Mouse (Mus musculus) layer of hippocampus, adult 18-20 months (tissue): ENCODE results near the gene Rer1. TPM values are rescaled to one million over a fixed set of nuclear protein-coding genes. Genes with fewer than 3 reads are reported as not detected.

ENCODE experiments used
- DNase-seq, 2 experiments: peaks; one replicate each; pipeline ENCODE4 v3.0.0; 2022; ENCODE audit warnings: low spot score in 2 of 2
- total RNA-seq, 2 experiments: library from RNA; stranded (reverse); gene quantifications; 2 replicates each; pipeline ENCODE4 v1.2.3; 2021

The Rer1 gene
- total RNA-seq, 2 experiments from 2014 or later, result 63.4 to 65.5 TPM

DNA sequence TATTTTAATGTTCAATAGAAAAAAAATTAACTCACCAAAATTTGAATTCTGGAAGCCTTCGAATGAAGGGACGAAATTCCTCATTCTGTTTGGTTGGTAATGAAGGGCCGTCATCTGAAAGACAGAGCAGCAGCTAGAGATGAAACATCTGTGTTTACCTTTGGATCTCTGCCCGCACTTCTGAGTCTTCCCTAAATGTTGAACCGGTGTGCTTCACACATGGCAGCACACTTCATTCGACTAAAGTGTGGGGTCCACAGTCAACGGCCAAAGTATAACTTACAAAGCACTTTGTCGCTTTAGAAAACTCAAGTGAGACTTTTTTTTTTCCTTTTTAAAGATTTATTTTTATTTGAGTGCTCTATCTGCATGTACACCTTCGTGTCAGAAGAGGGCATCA lies 9.5 kb downstream of the Rer1 start:
- no peak for DNase-seq

DNA sequence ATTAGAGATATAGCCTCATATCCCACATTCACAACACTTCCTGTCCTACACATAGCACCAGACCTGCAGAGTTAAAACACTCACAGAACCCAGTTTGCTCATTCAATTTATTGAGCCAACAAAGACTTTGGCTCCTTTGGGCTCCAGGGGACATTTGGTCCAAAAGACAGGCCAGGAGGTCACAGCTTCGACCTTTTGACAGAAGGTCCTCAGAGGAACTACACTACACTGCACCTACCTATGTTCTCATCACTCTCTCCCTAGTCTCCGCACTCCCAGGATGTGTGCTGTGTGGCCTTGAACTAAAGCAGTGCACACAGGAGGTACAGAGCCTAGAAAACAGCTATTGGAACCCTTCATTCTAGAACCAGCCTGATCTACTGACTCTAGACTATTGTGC lies 10.4 kb downstream of the Rer1 start:
- no peak for DNase-seq

DNA sequence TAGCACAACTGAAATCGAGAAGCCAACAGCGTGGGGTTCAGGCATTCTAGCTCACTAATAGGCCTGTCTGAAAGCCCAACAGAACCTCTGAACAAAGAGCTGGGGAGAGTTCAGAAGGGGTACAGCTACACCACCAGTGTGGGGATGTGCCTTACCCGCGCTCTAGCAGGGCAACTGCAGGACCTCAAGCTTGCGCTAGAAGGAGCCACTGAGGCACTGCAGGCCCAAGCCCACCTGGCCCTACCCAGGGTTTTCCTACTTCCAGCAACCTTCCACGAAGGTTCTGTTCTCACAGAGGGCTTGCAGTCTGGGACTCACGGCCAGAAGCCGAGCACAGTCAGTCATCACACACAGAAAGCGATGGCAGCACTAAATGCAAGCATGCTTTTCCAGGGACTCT lies 11.0 kb downstream of the Rer1 start:
- no peak for DNase-seq

DNA sequence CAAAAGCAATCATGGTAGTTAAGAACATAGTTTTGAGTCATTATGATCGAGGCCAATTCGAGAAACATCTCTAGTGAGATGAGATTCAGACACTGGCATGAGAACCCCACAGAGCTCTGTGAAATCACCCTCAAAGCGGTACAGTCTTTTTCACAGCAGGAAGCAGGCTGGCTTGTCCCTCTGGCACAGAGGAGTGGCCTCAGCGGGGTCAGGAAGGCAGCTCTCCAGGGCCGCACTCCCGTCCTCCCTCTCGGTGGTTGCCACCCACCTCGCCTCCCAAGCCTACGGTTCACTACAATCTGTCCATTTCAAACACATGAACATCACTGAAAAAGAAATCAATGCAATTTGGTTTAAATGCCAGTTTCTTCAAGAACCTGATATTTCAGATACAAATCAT lies 11.8 kb downstream of the Rer1 start:
- DNase-seq, result no peak

DNA sequence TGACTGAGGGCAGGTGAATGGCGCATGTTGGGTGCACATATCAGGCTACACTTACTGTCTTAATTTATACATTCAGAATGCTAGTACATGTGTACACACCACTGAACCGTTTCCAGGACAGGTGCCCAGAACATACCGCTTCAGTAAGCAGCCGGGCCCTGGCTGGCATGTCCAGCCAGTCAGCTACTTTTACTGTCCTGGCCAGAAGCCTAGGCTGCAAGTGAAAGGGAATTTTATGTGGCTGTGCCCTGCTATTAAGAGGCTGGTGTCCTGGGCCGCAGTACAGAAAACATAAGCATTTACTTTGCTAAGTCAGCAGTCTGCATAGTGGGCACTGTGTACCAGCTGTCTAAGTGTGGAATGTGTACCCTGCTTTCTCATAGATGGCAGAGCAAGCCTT lies 15.3 kb downstream of the Rer1 start:
- no peak for DNase-seq

DNA sequence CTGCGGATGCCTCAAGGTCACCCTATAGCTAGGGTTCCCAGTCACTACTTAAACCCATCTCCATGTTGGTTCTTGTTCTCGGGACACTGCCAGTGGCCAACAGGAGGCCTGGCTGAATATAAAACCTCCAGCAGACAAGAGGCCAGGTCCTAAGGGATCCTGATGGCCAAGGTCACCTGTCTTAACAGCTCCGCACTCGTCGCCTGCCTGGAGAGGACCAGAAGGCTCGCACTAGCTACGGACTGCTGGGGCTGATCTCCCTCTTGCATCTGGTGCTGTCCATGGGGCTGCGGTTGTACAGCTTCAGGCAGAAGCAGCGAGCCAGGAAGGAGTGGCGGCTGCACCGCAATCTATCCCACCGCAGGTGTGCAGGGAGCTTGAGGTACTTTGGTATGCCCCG lies 16.0 kb downstream of the Rer1 start:
- DNase-seq, result no peak

DNA sequence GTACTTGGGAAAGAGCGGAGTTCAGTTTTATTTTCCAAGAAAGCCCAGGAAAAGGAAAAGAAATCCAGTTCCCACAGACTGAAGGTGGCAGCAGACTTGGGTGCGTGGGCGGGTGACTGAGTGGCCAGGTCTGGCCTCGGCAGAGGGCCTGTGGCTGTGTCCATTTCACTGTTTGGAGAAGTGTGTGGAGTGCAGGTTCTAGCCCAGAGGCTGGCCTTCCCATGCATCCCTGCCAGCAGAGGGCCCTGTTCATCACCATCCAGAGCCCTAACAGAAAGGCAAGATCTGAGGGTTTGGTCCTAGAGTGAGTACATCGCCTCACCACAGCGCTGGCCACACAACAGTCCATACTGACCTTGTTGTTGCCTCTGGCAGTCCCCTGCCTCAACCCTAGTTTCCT lies 17.0 kb downstream of the Rer1 start:
- peak in 1 of 2 experiments; percentile 46 for DNase-seq

DNA sequence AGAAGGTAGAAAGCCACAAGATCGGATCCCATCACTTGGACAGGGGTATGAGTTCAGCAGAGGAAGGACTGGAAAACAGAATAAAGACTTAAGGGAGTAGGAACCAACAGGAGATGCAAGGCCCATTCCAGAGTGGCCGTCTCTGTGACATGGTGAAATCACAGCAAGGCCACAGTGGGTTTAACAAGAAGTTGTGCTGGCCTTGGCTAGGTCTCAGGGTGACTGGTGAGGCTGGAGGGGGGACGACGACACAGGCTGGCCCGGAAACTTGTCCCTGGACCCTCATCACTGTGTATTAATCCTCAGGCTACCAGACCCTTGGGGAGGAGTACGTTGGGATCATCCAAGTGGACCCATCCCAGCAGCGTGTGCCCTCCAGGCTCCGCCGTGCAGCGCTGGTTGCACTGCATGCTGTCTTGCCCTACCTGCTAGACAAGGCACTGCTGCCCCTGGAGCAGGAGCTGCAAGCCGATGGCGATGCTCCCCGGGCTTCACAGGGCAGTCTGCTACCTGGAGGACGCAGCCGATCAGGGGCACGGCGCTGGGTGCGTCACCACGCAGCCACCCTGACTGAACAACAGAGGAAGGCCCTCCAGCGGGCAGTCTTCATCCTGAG lies 17.7 kb downstream of the Rer1 start:
- no peak for DNase-seq

DNA sequence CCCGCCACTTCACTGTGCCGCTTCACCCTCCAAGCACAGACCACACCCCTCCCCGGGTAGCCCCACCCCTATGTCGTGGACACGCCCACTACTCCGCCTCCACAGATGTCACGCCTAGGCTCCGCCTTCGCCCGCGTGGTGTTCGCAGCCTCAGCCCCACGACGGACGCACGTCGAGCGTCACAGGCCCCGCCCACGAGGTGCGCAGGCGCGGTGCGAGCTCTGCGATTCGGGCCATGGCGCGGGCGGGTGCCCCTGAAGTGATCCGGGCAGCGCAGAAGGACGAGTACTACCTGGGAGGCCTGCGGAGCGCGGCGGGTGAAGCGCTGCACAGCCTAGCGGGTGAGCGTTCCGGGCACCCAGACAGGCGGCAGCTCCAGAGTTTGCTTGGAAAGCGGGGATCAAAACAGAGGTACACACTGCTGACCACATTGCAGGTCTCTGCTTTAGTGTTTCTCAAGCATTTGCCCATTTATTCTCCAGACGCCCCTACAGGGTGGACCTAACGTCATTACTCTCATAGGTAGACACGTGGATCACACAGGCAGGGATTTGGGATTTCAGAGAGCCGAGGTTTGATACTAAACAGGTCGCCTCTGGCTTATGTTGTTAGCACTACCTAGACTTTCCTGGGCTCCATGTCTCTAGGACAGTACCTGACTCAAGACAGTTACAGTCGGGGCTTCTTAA lies 19.2 kb downstream of the Rer1 start, which contains the start of gene Pex10:
Gene Pex10 (plus strand): TSS at position 183 of the 689 bp plus-strand sequence.
- peak; percentile 96 to 97 for DNase-seq

DNA sequence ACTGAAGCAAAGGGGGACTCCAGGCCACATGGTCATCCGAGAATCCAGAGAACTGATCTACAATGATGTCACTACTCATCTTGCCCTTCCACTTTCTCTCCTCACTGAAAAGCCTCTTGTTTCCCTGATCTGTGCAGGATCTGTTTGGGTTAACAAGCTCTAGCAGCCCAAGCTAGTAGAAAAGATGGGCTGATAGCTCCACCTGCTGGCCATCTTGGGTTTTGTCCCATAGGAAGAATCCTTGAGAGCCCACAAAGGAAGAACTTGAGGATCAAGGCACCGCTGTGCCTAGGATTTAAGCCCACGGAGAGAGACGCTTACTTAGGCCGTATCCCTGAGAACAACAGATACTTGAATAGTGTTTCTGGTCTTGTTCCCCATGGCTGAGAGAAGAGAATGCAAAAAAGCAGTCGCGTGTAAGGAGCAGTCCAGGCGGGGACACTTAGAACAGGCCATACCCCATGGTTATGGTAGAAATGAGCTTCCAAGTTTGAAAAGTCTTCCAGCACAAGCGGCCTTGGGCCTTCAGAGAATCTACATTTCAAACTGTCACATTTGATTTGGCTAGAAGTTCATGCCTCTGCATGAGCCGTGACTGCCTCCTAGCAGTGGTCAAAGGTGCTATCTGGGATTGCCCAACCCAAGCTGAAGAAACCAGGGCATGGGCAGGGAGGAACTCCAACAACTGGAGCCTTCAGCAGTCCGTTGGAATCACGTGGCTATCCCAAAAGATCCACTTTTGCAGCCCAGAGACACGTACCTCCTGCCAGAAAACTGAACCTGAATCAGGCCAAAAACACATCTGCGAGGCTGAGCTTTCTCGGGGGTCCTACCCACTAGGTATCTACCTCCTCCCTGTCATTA lies 20.0 kb downstream of the Rer1 start:
- peak; percentile 89 to 97 for DNase-seq

DNA sequence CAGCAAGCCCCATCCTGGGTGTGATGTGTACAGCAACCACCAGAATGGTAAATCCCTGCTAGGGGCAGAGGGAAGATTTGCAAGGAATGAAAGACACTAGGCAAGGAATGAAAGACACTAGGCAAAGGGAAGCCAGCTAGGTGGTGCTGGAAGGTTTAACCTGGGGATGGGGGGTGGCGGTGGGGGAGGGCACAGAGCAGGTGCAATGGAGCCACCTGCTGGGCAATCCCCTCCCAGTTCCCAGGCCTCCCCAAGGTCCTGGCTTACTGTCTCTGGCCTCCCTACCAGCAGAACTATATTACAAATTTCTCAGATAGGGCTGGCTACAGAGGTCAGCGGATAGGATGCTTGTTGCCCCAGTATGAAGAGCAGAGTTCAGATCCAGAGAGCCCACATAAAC lies 21.7 kb downstream of the Rer1 start:
- no peak for DNase-seq

DNA sequence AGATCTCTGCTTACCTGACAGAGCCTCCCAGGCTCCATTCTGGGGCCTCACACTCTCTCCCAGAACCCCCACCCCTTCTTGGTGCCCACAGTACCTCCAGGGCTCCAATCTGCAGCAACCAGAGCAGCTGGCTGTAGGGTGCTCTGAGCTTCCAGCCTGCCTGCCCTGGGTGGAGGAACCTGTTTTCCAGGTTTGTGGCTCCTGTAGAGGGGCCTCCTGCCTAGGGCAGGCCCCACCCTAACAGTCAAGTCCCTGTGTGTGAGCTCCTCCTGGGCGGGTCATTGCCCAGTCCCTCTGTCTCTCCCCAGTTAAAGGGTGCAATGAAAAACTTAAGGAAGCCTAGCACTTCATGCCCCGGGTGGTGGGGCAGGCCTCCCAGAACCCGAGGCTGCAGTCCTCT lies 22.3 kb downstream of the Rer1 start:
- DNase-seq, result no peak

DNA sequence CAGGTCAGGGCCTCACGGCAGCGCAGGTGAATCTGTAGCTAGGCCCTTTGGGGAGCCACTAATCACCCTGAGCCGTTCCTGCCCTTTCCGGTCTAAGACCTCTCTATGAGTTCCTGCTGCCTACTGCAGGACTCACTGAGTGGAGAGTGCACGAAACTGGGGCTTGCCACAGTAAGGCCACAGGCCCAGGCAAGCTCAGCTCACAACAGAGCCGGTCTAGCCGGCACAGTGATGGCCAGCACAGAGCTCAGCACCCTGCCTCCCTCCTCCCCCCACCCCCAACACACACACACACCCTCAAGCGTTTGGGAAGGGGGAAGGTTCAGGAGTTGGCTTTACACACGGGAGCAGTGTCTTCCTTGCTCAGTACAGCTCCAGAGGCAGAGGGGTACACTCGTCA lies 27.9 kb downstream of the Rer1 start:
- DNase-seq, result no peak

DNA sequence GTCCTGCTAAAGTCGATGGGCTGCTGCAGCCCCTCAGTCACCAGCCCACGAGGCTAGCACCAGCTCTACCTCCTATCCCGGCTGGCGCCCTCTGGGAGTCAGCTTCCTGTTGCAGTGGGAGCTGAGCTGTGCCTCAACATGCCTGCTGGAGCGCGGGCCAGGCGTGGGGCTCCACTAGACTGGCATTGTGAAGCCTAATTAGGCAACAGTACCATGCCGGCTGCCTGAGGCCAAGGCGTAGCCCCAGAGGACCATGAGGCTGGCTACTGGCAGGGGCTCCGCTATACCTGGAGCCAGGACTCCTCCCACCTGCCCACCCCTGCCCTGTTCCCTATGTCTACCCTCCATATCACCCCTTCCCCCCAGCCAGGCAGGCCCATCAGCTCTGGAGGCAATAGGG lies 29.5 kb downstream of the Rer1 start, which contains the start of gene Plch2:
Gene Plch2 (minus strand): TSS at position 61 of the 400 bp plus-strand sequence.
- no peak for DNase-seq

DNA sequence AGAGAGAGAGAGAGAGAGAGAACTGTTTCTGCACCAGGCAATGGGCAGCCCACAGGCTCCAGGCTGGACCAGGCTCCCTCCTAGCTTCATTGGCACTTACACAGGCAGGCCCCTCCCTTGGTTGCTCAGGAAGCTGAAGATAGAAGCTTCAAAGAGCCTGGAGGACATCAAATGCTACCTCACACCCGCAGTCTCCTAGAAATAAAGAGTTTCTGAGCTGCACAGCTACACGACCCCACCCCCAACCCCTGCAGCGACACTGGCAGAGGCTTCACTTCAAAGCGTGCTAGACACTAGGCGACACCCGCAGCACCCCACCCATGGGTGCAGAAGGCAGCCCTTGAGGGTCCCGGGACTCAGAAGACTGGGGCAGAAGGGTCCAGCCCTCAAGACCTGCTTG lies 36.1 kb downstream of the Rer1 start:
- DNase-seq, result no peak

DNA sequence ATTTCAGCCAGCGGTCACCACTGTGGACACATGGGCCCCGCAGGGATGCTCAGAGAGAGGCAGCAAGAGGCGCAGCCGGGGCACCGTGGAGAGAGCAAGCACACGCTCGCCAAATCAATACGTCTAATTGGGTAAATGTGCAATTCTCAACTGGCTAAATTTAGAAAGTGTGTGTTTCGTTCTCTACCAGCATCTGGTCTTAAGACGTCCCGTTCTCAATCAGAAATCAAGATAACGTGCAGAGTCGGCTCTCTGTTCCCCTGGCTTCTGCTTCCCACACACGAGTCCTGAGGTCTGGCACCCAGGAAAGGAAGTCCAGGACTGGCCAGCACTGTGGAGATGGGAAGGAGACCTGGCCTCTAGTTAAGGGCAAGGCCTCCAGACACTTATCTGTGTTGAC lies 39.5 kb downstream of the Rer1 start:
- peak in 1 of 2 experiments; percentile 55 for DNase-seq

DNA sequence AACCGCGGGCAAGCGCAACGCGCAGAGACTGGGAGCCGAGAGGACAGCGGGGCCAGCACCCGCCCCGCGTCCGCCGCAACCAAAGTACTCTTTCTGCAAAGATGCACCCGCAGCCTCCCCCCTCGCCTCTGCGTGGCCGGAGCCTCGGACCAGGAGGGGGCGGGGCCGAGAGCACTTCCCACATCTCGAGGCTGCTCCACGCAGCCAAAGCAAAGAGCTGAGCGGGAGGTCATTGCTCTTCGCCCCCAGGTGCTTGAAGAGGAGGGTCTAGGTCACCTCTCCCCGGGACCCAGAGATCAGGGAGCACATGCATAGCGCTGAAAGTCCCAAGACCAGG lies 42.9 kb downstream of the Rer1 start:
- DNase-seq, result no peak

DNA sequence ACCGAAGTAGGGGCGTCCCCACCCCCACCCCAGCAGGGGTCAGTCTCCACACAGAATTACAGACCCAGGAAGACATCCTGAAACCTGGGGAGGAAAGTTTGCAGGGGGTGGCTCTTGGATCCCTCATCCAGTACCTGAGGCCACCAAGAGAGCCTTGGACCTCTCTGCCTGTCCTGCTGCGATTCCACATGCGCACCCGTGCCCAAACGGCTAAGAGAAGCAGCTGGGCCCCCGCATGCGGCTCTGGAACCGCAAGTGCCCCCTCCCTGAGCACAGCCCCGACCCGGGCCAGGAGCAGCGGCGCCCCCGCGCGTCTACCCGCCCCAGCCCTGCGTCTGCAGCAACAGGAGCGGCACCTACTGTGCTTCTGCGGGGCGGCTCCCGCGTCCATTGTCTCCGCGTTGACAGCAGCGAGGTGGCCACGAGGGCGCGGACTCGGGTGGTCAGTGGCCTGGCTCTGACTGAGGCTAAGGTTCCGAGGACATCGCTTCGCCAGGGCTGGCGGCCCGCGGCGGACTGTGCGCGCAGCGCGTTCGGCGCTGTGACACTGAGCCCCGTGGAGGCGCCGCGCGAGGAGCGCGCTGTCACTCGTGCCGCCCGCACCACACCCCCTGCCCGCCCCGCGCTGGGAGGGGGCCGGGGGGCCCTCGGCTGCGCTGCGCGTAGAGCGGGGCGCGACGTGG lies 43.4 kb downstream of the Rer1 start:
- peak in 1 of 2 experiments; percentile 59 for DNase-seq

DNA sequence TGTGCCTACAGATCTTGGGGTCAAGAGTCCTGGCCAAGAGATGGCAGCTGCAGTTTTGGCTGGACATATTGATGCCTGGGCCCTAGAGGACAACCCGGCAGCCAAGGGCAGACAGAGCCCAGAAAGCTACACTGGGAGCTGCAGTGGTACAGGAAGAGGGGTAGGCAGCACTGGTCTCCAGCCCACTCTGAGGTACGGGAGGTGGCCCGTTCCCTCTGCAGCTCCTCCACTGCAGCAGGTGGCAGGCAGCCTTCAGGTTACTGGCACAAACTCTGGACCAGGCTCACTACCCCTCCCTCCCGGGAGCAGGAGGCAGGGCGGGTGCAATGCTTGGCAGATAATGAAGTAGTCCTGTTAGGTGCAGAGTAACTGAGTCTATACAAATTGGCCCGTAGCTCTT lies 45.5 kb downstream of the Rer1 start:
- DNase-seq, result no peak

DNA sequence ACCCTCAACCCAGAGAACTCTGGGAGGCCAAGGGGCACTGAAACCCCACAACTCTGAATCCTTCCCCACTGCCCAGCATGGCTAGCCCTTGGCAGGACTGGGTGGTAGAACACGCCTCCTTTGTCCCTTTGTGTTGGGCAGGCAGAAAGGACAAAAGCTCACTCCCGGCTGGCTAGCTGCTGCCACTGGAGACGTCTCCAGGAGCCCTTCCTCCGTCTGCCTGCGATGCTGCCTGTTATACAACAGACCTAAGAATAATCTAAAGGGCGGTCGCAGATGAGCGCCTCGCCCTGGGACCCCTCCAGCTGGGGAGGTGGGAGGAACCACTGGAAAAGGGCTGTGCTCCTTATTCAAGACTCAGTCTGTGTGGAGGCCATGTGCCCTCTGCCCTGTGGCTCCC lies 46.0 kb downstream of the Rer1 start:
- DNase-seq, result peak in 1 of 2 experiments; percentile 44

DNA sequence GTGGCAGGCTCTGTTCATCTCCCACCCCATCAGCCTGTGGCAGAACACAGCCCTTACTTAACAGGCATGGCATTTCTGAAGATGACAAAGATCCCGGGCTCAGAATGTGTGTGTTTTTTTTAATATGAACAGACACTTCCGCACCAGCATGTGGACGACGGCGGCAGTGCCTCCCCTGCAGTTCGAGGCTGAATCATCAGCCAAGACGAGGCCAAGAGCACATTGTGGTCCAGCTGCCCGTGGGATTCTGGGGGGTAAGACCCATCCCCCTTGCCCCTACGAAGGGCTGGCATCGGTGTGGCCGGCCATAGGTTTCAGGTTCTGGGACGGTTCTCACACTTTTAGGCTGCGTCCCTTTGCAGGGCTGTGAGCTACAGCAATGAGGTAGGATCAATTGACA lies 51.4 kb downstream of the Rer1 start:
- peak in 1 of 2 experiments; percentile 51 for DNase-seq

DNA sequence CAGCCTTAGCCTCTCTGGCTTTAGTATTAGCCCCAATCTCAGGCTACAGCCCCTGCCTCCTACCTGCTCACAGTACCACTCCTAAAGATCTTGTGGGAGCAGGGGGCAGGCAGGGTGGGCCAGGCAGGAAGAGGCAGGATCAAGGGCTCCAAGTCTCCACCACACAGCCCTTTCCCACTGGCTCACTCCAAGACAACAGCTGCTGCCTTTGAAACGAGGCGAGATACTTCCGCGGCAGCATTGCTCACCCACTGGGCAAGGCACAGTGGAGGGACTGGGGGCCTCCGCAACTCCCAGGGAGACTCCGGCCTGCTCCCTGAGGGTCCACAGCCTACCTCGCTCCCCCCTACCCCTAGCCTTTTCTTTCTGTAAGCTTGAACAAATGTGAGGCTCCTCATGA lies 52.0 kb downstream of the Rer1 start:
- DNase-seq, result no peak
